Mouse (Mus musculus) embryonic facial prominence, embryonic 15.5 days (tissue): Measurements from ENCODE around the gene Tsen2. TPM values are rescaled to one million over a fixed set of nuclear protein-coding genes. Genes with fewer than 3 reads are reported as not detected.

Source experiments
- ATAC-seq: fragments of 200-750 bp; cut with Nextera tagmentation; 2 replicates; pipeline ENCODE4 v1.8.0; 2017; ENCODE audit warnings: low read depth, moderate TSS enrichment; ENCODE audit not compliant: insufficient number of reproducible peaks, low FRiP score, low TSS enrichment
- H3K27ac ChIP-seq: fragments of 300-500 bp; sonication (generic); replicated peaks from 2 replicates; pipeline ENCODE4 v1.5.1; 2015; ENCODE audit warnings: mild to moderate bottlenecking, inconsistent platforms
- H3K27me3 ChIP-seq: fragments of 300-500 bp; sonication (generic); 2 replicates; pipeline ENCODE4 v1.6.1; 2015; ENCODE audit warnings: inconsistent platforms
- H3K36me3 ChIP-seq: fragments of 300-500 bp; sonication (generic); 2 replicates; pipeline ENCODE4 v1.6.1; 2015; ENCODE audit warnings: mild to moderate bottlenecking, inconsistent platforms
- H3K4me1 ChIP-seq: fragments of 300-500 bp; sonication (generic); 2 replicates; pipeline ENCODE4 v1.6.1; 2015; ENCODE audit warnings: inconsistent platforms
- H3K4me2 ChIP-seq: fragments of 300-500 bp; sonication (generic); replicated peaks from 2 replicates; pipeline ENCODE4 v1.6.1; 2015; ENCODE audit warnings: mild to moderate bottlenecking, inconsistent platforms
- H3K4me3 ChIP-seq: fragments of 300-500 bp; sonication (generic); replicated peaks from 2 replicates; pipeline ENCODE4 v1.5.1; 2015; ENCODE audit warnings: mild to moderate bottlenecking, inconsistent platforms
- H3K9ac ChIP-seq: fragments of 300-500 bp; sonication (generic); 2 replicates; pipeline ENCODE4 v1.6.1; 2015; ENCODE audit warnings: inconsistent platforms
- H3K9me3 ChIP-seq: fragments of 300-500 bp; sonication (generic); replicated peaks from 2 replicates; pipeline ENCODE4 v1.6.1; 2016; ENCODE audit warnings: inconsistent platforms
- WGBS: fragments of 180-500 bp; shearing (Covaris S2); methylation state at CpG from one replicate; pipeline ENCODE4 v1.1.7; 2015; 5-methylcytosine and 5-hydroxymethylcytosine counted together
- polyA plus RNA-seq: library from polyadenylated mRNA; unstranded; fragments of >200 nt; fragmentation: Nextera tagmentation; extraction: Ambion mirVana; gene quantifications from 2 replicates; pipeline ENCODE4 v1.2.1, GENCODE M21; 2015

Tsen2 gene
- polyA plus RNA-seq, 1 experiment from 2014 or later, result 31.5 TPM

GRCm38 (mm10) chr6:115601715-115602523 is 57.5 kb downstream of the Tsen2 start, which contains the start of gene Mkrn2:
Mkrn2 (plus strand) TSS chr6:115601902.
- peak; percentile 90 for ATAC-seq
- H3K36me3 ChIP-seq, result no peaks in the 10 kb centered on the region; the same call in 1 of the 2 replicates
- H3K27ac ChIP-seq, result peak within 1 kb of the TSS; percentile 79
- H3K4me2 ChIP-seq, result peak within 1 kb of the TSS; percentile 72
- peak within 1 kb of the TSS; percentile 83 for H3K9ac ChIP-seq
- WGBS, result under 1% methylated on average over 58 of the region's 61 CpGs
- H3K9me3 ChIP-seq, result no peaks in the 10 kb centered on the region
- peaks cover 13% of the 10 kb centered on the region for H3K4me1 ChIP-seq
- no peaks in the 10 kb centered on the region for H3K27me3 ChIP-seq
- peak within 1 kb of the TSS; percentile 93 for H3K4me3 ChIP-seq

GRCm38 (mm10) chr6:115606461-115606860 is 62.0 kb downstream of the Tsen2 start:
- Histone ChIP-seq H3K9ac (no peak overlapping the region), H3K4me1 (peaks cover 13% of the 10 kb centered on the region), H3K4me3 (no peak overlapping the region), H3K9me3 (no peaks in the 10 kb centered on the region), H3K27me3 (no peaks in the 10 kb centered on the region), H3K4me2 (no peak overlapping the region), H3K36me3 (peaks cover 17% of the 10 kb centered on the region), H3K27ac (no peak overlapping the region)
- WGBS, result 74% methylated on average over 1 of the region's 1 CpGs
- ATAC-seq, result no peak

GRCm38 (mm10) chr6:115607429-115607828 is 63.0 kb downstream of the Tsen2 start:
- H3K27me3 ChIP-seq, result no peaks in the 10 kb centered on the region

GRCm38 (mm10) chr6:115609121-115609520 is 64.7 kb downstream of the Tsen2 start:
- no peak overlapping the region for H3K4me3 ChIP-seq
- no peaks in the 10 kb centered on the region for H3K4me1 ChIP-seq
- 59% methylated on average over 3 of the region's 3 CpGs for WGBS
- H3K36me3 ChIP-seq, result peaks cover 39% of the 10 kb centered on the region
- no peak for ATAC-seq
- H3K27me3 ChIP-seq, result no peaks in the 10 kb centered on the region
- no peak overlapping the region for H3K4me2 ChIP-seq
- no peak overlapping the region for H3K27ac ChIP-seq
- H3K9me3 ChIP-seq, result no peaks in the 10 kb centered on the region
- no peak overlapping the region for H3K9ac ChIP-seq

More at GRCm38 (mm10) chr6:115607429-115607828, 63.0 kb downstream of the Tsen2 start:
- Histone ChIP-seq H3K36me3 (peaks cover 24% of the 10 kb centered on the region), H3K4me3 (no peak overlapping the region), H3K9me3 (no peaks in the 10 kb centered on the region), H3K4me2 (no peak overlapping the region), H3K9ac (no peak overlapping the region), H3K27ac (no peak overlapping the region), H3K4me1 (peaks cover 10% of the 10 kb centered on the region)
- no peak for ATAC-seq
- WGBS, result 72% methylated on average over 4 of the region's 4 CpGs

GRCm38 (mm10) chr6:115610301-115610700 is 65.8 kb downstream of the Tsen2 start:
- no peak overlapping the region for H3K9ac ChIP-seq
- H3K36me3 ChIP-seq, result peaks cover 51% of the 10 kb centered on the region
- no peaks in the 10 kb centered on the region for H3K9me3 ChIP-seq
- H3K4me3 ChIP-seq, result no peak overlapping the region
- no peak overlapping the region for H3K4me2 ChIP-seq
- WGBS, result 82% methylated on average over 5 of the region's 5 CpGs
- no peak for ATAC-seq
- no peaks in the 10 kb centered on the region for H3K27me3 ChIP-seq
- H3K27ac ChIP-seq, result no peak overlapping the region
- H3K4me1 ChIP-seq, result no peaks in the 10 kb centered on the region

DNA sequence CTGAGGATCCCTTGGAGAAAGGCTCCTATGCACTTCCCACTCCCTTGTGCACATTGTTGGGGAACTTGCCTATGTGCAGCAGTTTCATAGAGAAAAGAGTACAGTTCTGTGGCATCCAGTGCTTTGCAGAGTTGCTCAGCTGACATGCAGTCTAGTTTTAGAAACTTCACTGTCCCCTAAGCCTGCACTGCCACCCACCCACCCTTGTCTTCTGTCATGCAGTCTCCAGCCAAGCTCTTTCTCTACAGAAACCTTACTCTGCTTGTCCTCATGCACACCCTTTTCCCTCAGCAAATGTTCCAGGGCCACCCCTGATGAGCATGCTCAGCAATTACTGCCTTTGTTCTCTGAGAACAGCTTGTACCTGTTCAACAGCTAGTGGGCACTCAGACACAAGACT is 69.3 kb downstream of the Tsen2 start:
- H3K36me3 ChIP-seq, result peaks cover 86% of the 10 kb centered on the region
- no peak for ATAC-seq
- H3K9ac ChIP-seq, result no peak overlapping the region
- H3K9me3 ChIP-seq, result no peaks in the 10 kb centered on the region
- no peaks in the 10 kb centered on the region for H3K4me1 ChIP-seq
- H3K27ac ChIP-seq, result no peak overlapping the region
- H3K27me3 ChIP-seq, result no peaks in the 10 kb centered on the region
- no peak overlapping the region for H3K4me2 ChIP-seq
- no peak overlapping the region for H3K4me3 ChIP-seq

- no peaks in the 10 kb centered on the region for H3K27me3 ChIP-seq
- H3K27ac ChIP-seq, result no peak overlapping the region
- H3K4me2 ChIP-seq, result no peak overlapping the region
- WGBS, result 88% methylated on average over 3 of the region's 3 CpGs
- H3K36me3 ChIP-seq, result peaks cover 95% of the 10 kb centered on the region
- no peak overlapping the region for H3K4me3 ChIP-seq
- H3K4me1 ChIP-seq, result no peaks in the 10 kb centered on the region
- no peak overlapping the region for H3K9ac ChIP-seq
- no peak for ATAC-seq
- no peaks in the 10 kb centered on the region for H3K9me3 ChIP-seq
Measured at GRCm38 (mm10) chr6:115615983-115616382, 71.5 kb downstream of the Tsen2 start.

DNA sequence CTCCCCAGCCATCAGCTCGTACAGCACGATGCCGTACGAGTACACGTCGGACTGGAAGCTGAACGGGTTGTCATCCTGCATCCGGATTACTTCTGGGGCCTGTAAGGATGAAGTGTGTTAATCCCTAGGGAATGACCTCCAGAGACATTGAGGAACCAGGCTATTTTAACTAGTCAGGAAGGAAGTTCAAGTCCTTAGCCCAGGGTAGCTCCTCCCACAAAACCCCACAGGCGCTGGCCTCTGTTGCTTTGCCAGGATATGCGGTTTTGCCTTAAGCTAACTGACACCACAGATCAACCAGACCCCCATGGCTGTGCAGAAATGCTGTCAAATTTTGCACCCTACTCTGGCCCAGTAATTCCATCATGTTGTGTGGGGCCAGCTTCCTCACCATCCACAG is 75.4 kb downstream of the Tsen2 start:
- WGBS, result 83% methylated on average over 10 of the region's 10 CpGs
- no peaks in the 10 kb centered on the region for H3K27me3 ChIP-seq
- no peak for ATAC-seq
- H3K4me1 ChIP-seq, result no peaks in the 10 kb centered on the region
- no peak overlapping the region for H3K27ac ChIP-seq
- no peak overlapping the region for H3K4me2 ChIP-seq
- H3K4me3 ChIP-seq, result no peak overlapping the region
- H3K9me3 ChIP-seq, result no peaks in the 10 kb centered on the region
- no peak overlapping the region for H3K9ac ChIP-seq
- peaks cover 98% of the 10 kb centered on the region for H3K36me3 ChIP-seq

GRCm38 (mm10) chr6:115620942-115621341 is 76.5 kb downstream of the Tsen2 start:
- H3K9me3 ChIP-seq, result no peaks in the 10 kb centered on the region
- ATAC-seq, result no peak
- WGBS, result 69% methylated on average over 1 of the region's 1 CpGs
- no peak overlapping the region for H3K4me2 ChIP-seq
- no peak overlapping the region for H3K4me3 ChIP-seq
- peaks cover 97% of the 10 kb centered on the region for H3K36me3 ChIP-seq
- H3K27me3 ChIP-seq, result no peaks in the 10 kb centered on the region
- H3K4me1 ChIP-seq, result no peaks in the 10 kb centered on the region
- no peak overlapping the region for H3K9ac ChIP-seq
- no peak overlapping the region for H3K27ac ChIP-seq

GRCm38 (mm10) chr6:115626121-115626520 is 81.7 kb downstream of the Tsen2 start:
- Histone ChIP-seq H3K9me3 (no peaks in the 10 kb centered on the region), H3K36me3 (peaks cover 84% of the 10 kb centered on the region), H3K4me3 (no peak overlapping the region), H3K4me1 (no peaks in the 10 kb centered on the region), H3K27ac (no peak overlapping the region), H3K27me3 (no peaks in the 10 kb centered on the region), H3K9ac (no peak overlapping the region), H3K4me2 (no peak overlapping the region)
- ATAC-seq, result no peak
- WGBS, result 88% methylated on average over 5 of the region's 5 CpGs
